Mouse (Mus musculus): ENCODE measurements at regions not wholly inside any gene's neighbourhood (a gene's known extent, or its start where the extent isn't known, plus 50 kb on each side); places are given as distances from the start of the nearest gene placed in this dataset.

- H3K9me3 ChIP-seq (ENCODE audit: control insufficient read depth, low read length): no peaks in the 10 kb centered on the region
- H3K9ac ChIP-seq (ENCODE audit: low read depth, low read length, severe bottlenecking): no peak overlapping the region
- WGBS: 77% methylated on average over 4 of the region's 4 CpGs
- no peak overlapping the region for H3K27ac ChIP-seq (replicated peaks; ENCODE audit: low read depth, low read length)
- no peaks in the 10 kb centered on the region for H3K36me3 ChIP-seq (ENCODE audit: control insufficient read depth, insufficient read depth, low read length)
- DNase-seq (ENCODE audit: low spot score) (no peak), ATAC-seq (ENCODE audit: low FRiP score, low read depth) (no peak)
- no peaks in the 10 kb centered on the region for H3K4me1 ChIP-seq (ENCODE audit: control insufficient read depth, insufficient read depth, low read length)
- H3K27me3 ChIP-seq (ENCODE audit: control insufficient read depth, insufficient read depth, low read length): no peaks in the 10 kb centered on the region
- no peak overlapping the region for H3K4me2 ChIP-seq (replicated peaks; ENCODE audit: low read depth, low read length, severe bottlenecking)
- TF ChIP-seq POLR2A (IDR thresholded peaks at IDR 0.05; ENCODE audit: borderline replicate concordance, extremely low read depth, insufficient read depth, insufficient read length): no peak
- no peak overlapping the region for H3K4me3 ChIP-seq (replicated peaks; ENCODE audit: low read length)
Observed at GRCm38 (mm10) chr4:31769325-31769724, 194.6 kb upstream of the Map3k7 start.

GRCm38 (mm10) chr4:31786284-31786683 lies 177.6 kb upstream of the Map3k7 start:
- no peaks in the 10 kb centered on the region for H3K4me1 ChIP-seq (ENCODE audit: control insufficient read depth, insufficient read depth, low read length)
- DNase-seq (ENCODE audit: low spot score): no peak
- no peak overlapping the region for H3K4me3 ChIP-seq (replicated peaks; ENCODE audit: low read length)
- no peaks in the 10 kb centered on the region for H3K36me3 ChIP-seq (ENCODE audit: control insufficient read depth, insufficient read depth, low read length)
- no peak overlapping the region for H3K4me2 ChIP-seq (replicated peaks; ENCODE audit: low read depth, low read length, severe bottlenecking)
- no peak for TF ChIP-seq POLR2A (IDR thresholded peaks at IDR 0.05; ENCODE audit: borderline replicate concordance, extremely low read depth, insufficient read depth, insufficient read length)
- no peaks in the 10 kb centered on the region for H3K27me3 ChIP-seq (ENCODE audit: control insufficient read depth, insufficient read depth, low read length)
- H3K27ac ChIP-seq (replicated peaks; ENCODE audit: low read depth, low read length): no peak overlapping the region
- no peaks in the 10 kb centered on the region for H3K9me3 ChIP-seq (ENCODE audit: control insufficient read depth, low read length)
- no peak for ATAC-seq (ENCODE audit: low FRiP score, low read depth)
- WGBS: 71% methylated on average over 1 of the region's 1 CpGs
- H3K9ac ChIP-seq (ENCODE audit: low read depth, low read length, severe bottlenecking): no peak overlapping the region

GRCm38 (mm10) chr4:31817574-31818240 lies 146.2 kb upstream of the Map3k7 start:
- H3K27me3 ChIP-seq (ENCODE audit: control insufficient read depth, insufficient read depth, low read length): no peaks in the 10 kb centered on the region
- H3K9ac ChIP-seq (ENCODE audit: low read depth, low read length, severe bottlenecking): no peak overlapping the region
- DNase-seq (ENCODE audit: low spot score) (no peak), ATAC-seq (ENCODE audit: low FRiP score, low read depth) (no peak)
- WGBS: 90% methylated on average over 3 of the region's 3 CpGs
- no peak overlapping the region for H3K27ac ChIP-seq (replicated peaks; ENCODE audit: low read depth, low read length)
- no peak overlapping the region for H3K4me3 ChIP-seq (replicated peaks; ENCODE audit: low read length)
- no peak overlapping the region for H3K4me2 ChIP-seq (replicated peaks; ENCODE audit: low read depth, low read length, severe bottlenecking)
- TF ChIP-seq POLR2A (IDR thresholded peaks at IDR 0.05; ENCODE audit: borderline replicate concordance, extremely low read depth, insufficient read depth, insufficient read length): no peak
- no peaks in the 10 kb centered on the region for H3K4me1 ChIP-seq (ENCODE audit: control insufficient read depth, insufficient read depth, low read length)
- H3K36me3 ChIP-seq (ENCODE audit: control insufficient read depth, insufficient read depth, low read length): no peaks in the 10 kb centered on the region
- H3K9me3 ChIP-seq (ENCODE audit: control insufficient read depth, low read length): no peaks in the 10 kb centered on the region

- Histone ChIP-seq H3K4me3 (replicated peaks; ENCODE audit: low read length) (no peak overlapping the region), H3K27ac (replicated peaks; ENCODE audit: low read depth, low read length) (no peak overlapping the region), H3K27me3 (ENCODE audit: control insufficient read depth, insufficient read depth, low read length) (no peaks in the 10 kb centered on the region), H3K36me3 (ENCODE audit: control insufficient read depth, insufficient read depth, low read length) (no peaks in the 10 kb centered on the region), H3K4me2 (replicated peaks; ENCODE audit: low read depth, low read length, severe bottlenecking) (no peak overlapping the region), H3K9me3 (ENCODE audit: control insufficient read depth, low read length) (no peaks in the 10 kb centered on the region), H3K4me1 (ENCODE audit: control insufficient read depth, insufficient read depth, low read length) (peaks cover 5% of the 10 kb centered on the region), H3K9ac (ENCODE audit: low read depth, low read length, severe bottlenecking) (no peak overlapping the region)
- WGBS: 51% methylated on average over 18 of the region's 18 CpGs
- ATAC-seq (ENCODE audit: low FRiP score, low read depth) (peak; percentile 27), DNase-seq (ENCODE audit: low spot score) (no peak)
- no peak for TF ChIP-seq POLR2A (IDR thresholded peaks at IDR 0.05; ENCODE audit: borderline replicate concordance, extremely low read depth, insufficient read depth, insufficient read length)
Observed at GRCm38 (mm10) chr4:31819521-31820259, 144.2 kb upstream of the Map3k7 start.

GRCm38 (mm10) chr4:31823574-31824348 lies 140.1 kb upstream of the Map3k7 start:
- H3K4me2 ChIP-seq (replicated peaks; ENCODE audit: low read depth, low read length, severe bottlenecking): peak overlapping the region; percentile 79
- peak overlapping the region; percentile 35 for H3K4me3 ChIP-seq (replicated peaks; ENCODE audit: low read length)
- no peak for TF ChIP-seq POLR2A (IDR thresholded peaks at IDR 0.05; ENCODE audit: borderline replicate concordance, extremely low read depth, insufficient read depth, insufficient read length)
- WGBS: 6% methylated on average over 19 of the region's 19 CpGs
- no peaks in the 10 kb centered on the region for H3K9me3 ChIP-seq (ENCODE audit: control insufficient read depth, low read length)
- no peaks in the 10 kb centered on the region for H3K36me3 ChIP-seq (ENCODE audit: control insufficient read depth, insufficient read depth, low read length)
- peak overlapping the region; percentile 47 for H3K9ac ChIP-seq (ENCODE audit: low read depth, low read length, severe bottlenecking)
- no peaks in the 10 kb centered on the region for H3K27me3 ChIP-seq (ENCODE audit: control insufficient read depth, insufficient read depth, low read length)
- peak overlapping the region; percentile 55; the same call in 1 of the 2 replicates for H3K27ac ChIP-seq (replicated peaks; ENCODE audit: low read depth, low read length)
- peaks cover 5% of the 10 kb centered on the region for H3K4me1 ChIP-seq (ENCODE audit: control insufficient read depth, insufficient read depth, low read length)
- peak; percentile 59 for DNase-seq (ENCODE audit: low spot score)
- ATAC-seq (ENCODE audit: low FRiP score, low read depth): peak; percentile 72
